Mouse (Mus musculus) embryonic facial prominence, embryonic 11.5 days (tissue): ENCODE data around the gene Tekt4. TPM values are rescaled to one million over a fixed set of nuclear protein-coding genes. Genes with fewer than 3 reads are reported as not detected.
A peak's percentile ranks its signal among the peaks of the same experiment; 100 is the strongest.

Experiments
- ATAC-seq: fragments of 200-750 bp; cut with Nextera tagmentation; replicated peaks from 2 replicates; pipeline ENCODE4 v1.8.0; 2017; ENCODE audit warnings: low read depth; ENCODE audit not compliant: insufficient number of reproducible peaks, low FRiP score, low TSS enrichment
- DNase-seq: peaks from one replicate; pipeline ENCODE4 v3.0.0-alpha.2; 2015; ENCODE audit warnings: low spot score
- H3K27ac ChIP-seq: fragments of 300-500 bp; sonication (generic); replicated peaks from 2 replicates; pipeline ENCODE4 v1.5.1; 2014; ENCODE audit warnings: mild to moderate bottlenecking, low read depth, low read length, control low read depth
- H3K27me3 ChIP-seq: fragments of 300-500 bp; sonication (generic); 2 replicates; pipeline ENCODE4 v1.6.1; 2014; ENCODE audit warnings: mild to moderate bottlenecking, low read length, moderate library complexity, mixed read lengths; ENCODE audit not compliant: control insufficient read depth, insufficient read depth
- H3K36me3 ChIP-seq: fragments of 300-500 bp; sonication (generic); replicated peaks from 2 replicates; pipeline ENCODE4 v1.6.1; 2014; ENCODE audit warnings: low read depth, mild to moderate bottlenecking, low read length, moderate library complexity, mixed read lengths; ENCODE audit not compliant: control insufficient read depth, insufficient read depth
- H3K4me1 ChIP-seq: fragments of 300-500 bp; sonication (generic); 2 replicates; pipeline ENCODE4 v1.6.1; 2014; ENCODE audit warnings: low read length, mixed read lengths; ENCODE audit not compliant: control insufficient read depth, insufficient read depth
- H3K4me2 ChIP-seq: fragments of 300-500 bp; sonication (generic); 2 replicates; pipeline ENCODE4 v1.6.1; 2014; ENCODE audit warnings: low read depth, mild to moderate bottlenecking, control low read depth, low read length, moderate library complexity
- H3K4me3 ChIP-seq: fragments of 300-500 bp; sonication (generic); 2 replicates; pipeline ENCODE4 v1.5.1; 2014; ENCODE audit warnings: low read depth, low read length, control low read depth
- H3K9ac ChIP-seq: fragments of 300-500 bp; sonication (generic); replicated peaks from 2 replicates; pipeline ENCODE4 v1.6.1; 2014; ENCODE audit warnings: mild to moderate bottlenecking, control low read depth, low read length
- H3K9me3 ChIP-seq: fragments of 300-500 bp; sonication (generic); replicated peaks from 2 replicates; pipeline ENCODE4 v1.6.1; 2016; ENCODE audit warnings: mild to moderate bottlenecking, low read length, inconsistent platforms, mixed read lengths; ENCODE audit not compliant: control insufficient read depth
- WGBS: fragments of 180-500 bp; shearing (Covaris S2); extraction: QIAGEN DNeasy Blood & Tissue Kit; methylation state at CpG from one replicate; pipeline ENCODE4 v1.1.7; 2014; 5-methylcytosine and 5-hydroxymethylcytosine counted together
- polyA plus RNA-seq: library from polyadenylated mRNA; unstranded; fragments of >200 nt; fragmentation: Nextera tagmentation; extraction: Ambion mirVana; gene quantifications from 2 replicates; pipeline ENCODE4 v1.2.1, GENCODE M21; 2014

Tekt4 gene
- polyA plus RNA-seq, 1 experiment from 2014 or later, result not detected

GRCm38 (mm10) chr17:25433617-25434606 is 20.5 kb upstream of the Tekt4 start, which contains the start of gene Cacna1h:
TSS of gene Cacna1h (minus strand) at chr17:25433783.
- peaks cover 5% of the 10 kb centered on the region; the same call in 1 of the 2 replicates for H3K4me1 ChIP-seq
- DNase-seq, result peak; percentile 89
- no peaks in the 10 kb centered on the region for H3K36me3 ChIP-seq
- peak within 1 kb of the TSS; percentile 67 for H3K27ac ChIP-seq
- peak within 1 kb of the TSS; percentile 96 for H3K4me2 ChIP-seq
- peak within 1 kb of the TSS; percentile 76 for H3K4me3 ChIP-seq
- peak within 1 kb of the TSS; percentile 74 for H3K9ac ChIP-seq
- H3K27me3 ChIP-seq, result peaks cover 3% of the 10 kb centered on the region; the same call in 1 of the 2 replicates
- H3K9me3 ChIP-seq, result no peaks in the 10 kb centered on the region
- under 1% methylated on average over 63 of the region's 103 CpGs for WGBS
- peak; percentile 86 for ATAC-seq

- Histone ChIP-seq H3K4me3 (no peak overlapping the region), H3K4me2 (no peak overlapping the region), H3K4me1 (no peaks in the 10 kb centered on the region), H3K27me3 (no peaks in the 10 kb centered on the region), H3K9ac (no peak overlapping the region), H3K36me3 (no peaks in the 10 kb centered on the region), H3K27ac (no peak overlapping the region), H3K9me3 (no peaks in the 10 kb centered on the region)
- WGBS, result 75% methylated on average over 6 of the region's 6 CpGs
- ATAC-seq, result no peak
- DNase-seq, result no peak
These were observed 13.0 kb upstream of the Tekt4 start for GRCm38 (mm10) chr17:25441417-25441816.

- no peaks in the 10 kb centered on the region for H3K9me3 ChIP-seq
- DNase-seq (no peak), ATAC-seq (no peak)
- no peak overlapping the region for H3K4me3 ChIP-seq
- no peak overlapping the region for H3K9ac ChIP-seq
- 76% methylated on average over 3 of the region's 3 CpGs for WGBS
- no peaks in the 10 kb centered on the region for H3K27me3 ChIP-seq
- H3K27ac ChIP-seq, result no peak overlapping the region
- no peaks in the 10 kb centered on the region for H3K4me1 ChIP-seq
- H3K4me2 ChIP-seq, result no peak overlapping the region
- H3K36me3 ChIP-seq, result no peaks in the 10 kb centered on the region
These were observed 11.5 kb upstream of the Tekt4 start for GRCm38 (mm10) chr17:25442889-25443288.

GRCm38 (mm10) chr17:25445074-25445473 is 9.3 kb upstream of the Tekt4 start:
- H3K36me3 ChIP-seq, result no peaks in the 10 kb centered on the region
- H3K9me3 ChIP-seq, result no peaks in the 10 kb centered on the region
- no peaks in the 10 kb centered on the region for H3K27me3 ChIP-seq
- WGBS, result 44% methylated on average over 4 of the region's 4 CpGs
- H3K4me3 ChIP-seq, result no peak overlapping the region
- no peaks in the 10 kb centered on the region for H3K4me1 ChIP-seq
- no peak overlapping the region for H3K9ac ChIP-seq
- no peak overlapping the region for H3K27ac ChIP-seq
- DNase-seq, result no peak
- ATAC-seq, result no peak
- H3K4me2 ChIP-seq, result no peak overlapping the region

- Histone ChIP-seq H3K36me3 (no peaks in the 10 kb centered on the region), H3K27ac (no peak overlapping the region), H3K4me1 (no peaks in the 10 kb centered on the region), H3K4me3 (no peak overlapping the region), H3K27me3 (no peaks in the 10 kb centered on the region), H3K9me3 (no peaks in the 10 kb centered on the region), H3K4me2 (no peak overlapping the region), H3K9ac (no peak overlapping the region)
- no peak for DNase-seq
- WGBS, result 93% methylated on average over 3 of the region's 3 CpGs
- no peak for ATAC-seq
These were observed 8.6 kb upstream of the Tekt4 start for GRCm38 (mm10) chr17:25445841-25446240.

- H3K27me3 ChIP-seq, result no peaks in the 10 kb centered on the region
- H3K27ac ChIP-seq, result no peak overlapping the region
- H3K4me3 ChIP-seq, result no peak overlapping the region
- DNase-seq (no peak), ATAC-seq (no peak)
- no peak overlapping the region for H3K9ac ChIP-seq
- H3K4me1 ChIP-seq, result no peaks in the 10 kb centered on the region
- no peaks in the 10 kb centered on the region for H3K36me3 ChIP-seq
- no peaks in the 10 kb centered on the region for H3K9me3 ChIP-seq
- H3K4me2 ChIP-seq, result no peak overlapping the region
- WGBS, result 85% methylated on average over 12 of the region's 12 CpGs
These were observed 6.5 kb upstream of the Tekt4 start for GRCm38 (mm10) chr17:25447865-25448264.

GRCm38 (mm10) chr17:25450329-25450728 is 4.1 kb upstream of the Tekt4 start:
- no peaks in the 10 kb centered on the region for H3K4me1 ChIP-seq
- ATAC-seq (no peak), DNase-seq (no peak)
- no peak overlapping the region for H3K27ac ChIP-seq
- H3K4me2 ChIP-seq, result no peak overlapping the region
- no peaks in the 10 kb centered on the region for H3K9me3 ChIP-seq
- H3K27me3 ChIP-seq, result no peaks in the 10 kb centered on the region
- no peaks in the 10 kb centered on the region for H3K36me3 ChIP-seq
- WGBS, result 66% methylated on average over 4 of the region's 4 CpGs
- no peak overlapping the region for H3K9ac ChIP-seq
- no peak overlapping the region for H3K4me3 ChIP-seq

GRCm38 (mm10) chr17:25452246-25452965 is 2.0 kb upstream of the Tekt4 start:
- WGBS, result 81% methylated on average over 5 of the region's 5 CpGs
- H3K9me3 ChIP-seq, result no peaks in the 10 kb centered on the region
- H3K9ac ChIP-seq, result no peak overlapping the region
- no peaks in the 10 kb centered on the region for H3K36me3 ChIP-seq
- no peaks in the 10 kb centered on the region for H3K27me3 ChIP-seq
- ATAC-seq (no peak), DNase-seq (no peak)
- no peak overlapping the region for H3K27ac ChIP-seq
- H3K4me3 ChIP-seq, result no peak overlapping the region
- no peaks in the 10 kb centered on the region for H3K4me1 ChIP-seq
- no peak overlapping the region for H3K4me2 ChIP-seq
